Mouse (Mus musculus) mesoderm, embryonic 11.5 days (tissue): Measurements from ENCODE around the gene Ccdc163.
A peak's percentile ranks its signal among the peaks of the same experiment; 100 is the strongest.

Experiments used
- DNase-seq: peaks from one replicate; pipeline ENCODE4 v3.0.0-alpha.2; 2012; ENCODE audit warnings: low read depth, low spot score

Ccdc163 gene

GRCm38 (mm10) chr4:116780541-116780940 lies 72.2 kb downstream of the Ccdc163 start:
- DNase-seq, result no peak

GRCm38 (mm10) chr4:116781366-116781765 lies 73.1 kb downstream of the Ccdc163 start:
- no peak for DNase-seq

GRCm38 (mm10) chr4:116782171-116782570 lies 73.9 kb downstream of the Ccdc163 start:
- peak; percentile 10 for DNase-seq

GRCm38 (mm10) chr4:116786587-116786986 lies 78.3 kb downstream of the Ccdc163 start:
- no peak for DNase-seq

DNA sequence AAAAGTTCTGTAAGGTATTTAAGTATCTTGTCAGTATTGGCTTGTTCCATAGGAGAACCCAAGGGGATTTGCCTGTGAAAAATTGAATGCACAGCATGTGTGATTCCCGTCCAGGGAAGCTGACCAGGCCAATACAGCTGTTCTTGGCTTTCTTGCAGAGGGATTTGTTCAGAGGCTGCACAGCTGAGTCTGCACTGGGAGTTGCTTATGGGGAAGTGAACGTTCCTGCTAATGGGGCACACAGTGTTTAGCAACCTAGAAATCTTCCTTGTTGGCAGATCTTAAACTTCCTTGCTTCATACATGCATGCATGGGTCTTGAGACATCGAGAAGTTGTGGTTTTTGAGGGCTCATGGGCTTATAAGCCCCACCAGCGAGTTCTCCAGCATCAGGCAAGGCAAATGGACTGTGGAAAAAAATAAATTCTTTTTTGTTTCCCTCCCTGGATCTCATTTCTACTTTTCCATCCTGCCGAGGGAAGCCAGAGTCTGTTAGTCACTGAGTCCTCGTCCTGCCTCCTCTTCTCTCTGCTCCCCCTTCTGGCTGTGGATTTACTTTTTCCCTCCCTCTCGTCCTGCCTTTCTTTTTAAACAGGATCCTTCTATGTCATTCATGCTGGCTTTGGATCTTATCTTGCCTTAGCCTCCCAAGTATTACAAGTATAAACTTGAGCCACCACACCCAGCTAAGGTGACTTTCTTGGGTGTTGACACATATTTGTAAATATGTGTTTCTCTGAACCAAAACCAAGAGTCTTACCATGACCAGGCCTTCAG lies 79.9 kb downstream of the Ccdc163 start:
- no peak for DNase-seq

- peak; percentile 89 for DNase-seq
These were observed 80.6 kb downstream of the Ccdc163 start for GRCm38 (mm10) chr4:116788956-116789355.

DNA sequence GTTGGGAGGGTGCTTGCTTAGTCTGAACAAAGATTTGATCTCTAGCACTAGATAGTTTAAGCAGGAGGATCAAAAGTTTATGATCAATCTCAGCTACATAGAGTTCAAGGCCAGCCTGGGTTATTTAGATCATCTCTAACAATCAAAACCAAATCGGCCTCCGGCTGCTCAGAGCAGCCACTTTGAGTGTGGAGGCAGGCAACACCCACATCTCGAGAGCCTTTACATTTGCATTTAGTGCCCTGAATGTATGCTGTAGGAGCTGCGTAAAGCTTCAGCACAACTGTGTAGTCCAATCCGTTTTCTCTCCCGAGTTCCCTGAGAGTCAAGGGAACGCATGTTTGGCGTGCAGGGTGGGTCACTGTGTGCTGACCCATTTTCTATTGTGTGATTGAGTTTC lies 84.1 kb downstream of the Ccdc163 start:
- DNase-seq, result no peak

DNA sequence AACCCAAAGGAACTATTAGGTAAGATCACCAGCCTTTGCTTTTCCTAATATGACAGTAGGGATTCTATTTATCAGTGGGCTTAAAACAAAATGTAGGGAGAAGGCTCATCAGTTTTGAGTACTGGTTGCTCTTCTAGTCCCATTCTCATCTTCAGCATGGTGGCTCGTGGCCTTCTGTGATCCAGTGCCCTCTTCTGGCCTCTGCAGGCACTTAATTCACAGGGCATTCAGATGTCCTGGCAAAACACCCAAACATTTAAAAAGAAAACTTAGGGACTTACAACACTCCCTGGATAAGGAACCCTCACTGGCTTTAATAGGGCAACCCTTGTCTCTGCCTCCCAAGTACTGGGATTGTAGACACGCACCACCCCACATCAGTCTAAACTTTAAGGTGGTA lies 86.0 kb downstream of the Ccdc163 start:
- DNase-seq, result no peak

GRCm38 (mm10) chr4:116796442-116797110 lies 88.3 kb downstream of the Ccdc163 start:
- DNase-seq, result no peak

- DNase-seq, result peak; percentile 41
These were observed 91.6 kb downstream of the Ccdc163 start for GRCm38 (mm10) chr4:116799901-116800300.
